Mouse (Mus musculus) lung, postnatal 0 days (tissue): ENCODE results near the gene Fermt1.

Source experiments
- CTCF ChIP-seq: IDR thresholded peaks from 2 replicates; pipeline ENCODE4 v1.5.1; 2016; ENCODE audit warnings: antibody characterized with exemption, mild to moderate bottlenecking
- EP300 ChIP-seq: IDR thresholded peaks from 2 replicates; pipeline ENCODE4 v1.6.1; 2016; ENCODE audit warnings: antibody characterized with exemption, mild to moderate bottlenecking, control low read depth

- TF ChIP-seq EP300 (no peak), CTCF (no peak)
Observed at GRCm38 (mm10) chr2:132893826-132894225, 51.9 kb downstream of the Fermt1 start.
